Mouse (Mus musculus) forebrain, embryonic 10.5 days (tissue): ENCODE data around the gene Cpsf4. TPM values are rescaled to one million over a fixed set of nuclear protein-coding genes. Genes with fewer than 3 reads are reported as not detected.

Experiments
- DNase-seq: peaks from one replicate; pipeline ENCODE4 v3.0.0-alpha.2; 2017; ENCODE audit warnings: low spot score; ENCODE audit errors: extremely low spot score
- H3K27ac ChIP-seq: fragments of 300-500 bp; sonication (generic); 2 replicates; pipeline ENCODE4 v1.5.1; 2016; ENCODE audit warnings: mild to moderate bottlenecking
- H3K27me3 ChIP-seq: fragments of 300-500 bp; sonication (generic); 2 replicates; pipeline ENCODE4 v1.6.1; 2016; ENCODE audit warnings: mild to moderate bottlenecking; ENCODE audit not compliant: poor library complexity, severe bottlenecking
- H3K36me3 ChIP-seq: fragments of 300-500 bp; sonication (generic); replicated peaks from 2 replicates; pipeline ENCODE4 v1.6.1; 2016; ENCODE audit warnings: mild to moderate bottlenecking, moderate library complexity
- H3K4me1 ChIP-seq: fragments of 300-500 bp; sonication (generic); 2 replicates; pipeline ENCODE4 v1.6.1; 2016
- H3K4me3 ChIP-seq: fragments of 300-500 bp; sonication (generic); 2 replicates; pipeline ENCODE4 v1.5.1; 2016; ENCODE audit warnings: mild to moderate bottlenecking, moderate library complexity
- H3K9me3 ChIP-seq: fragments of 300-500 bp; sonication (generic); 2 replicates; pipeline ENCODE4 v1.6.1; 2016; ENCODE audit warnings: mild to moderate bottlenecking, moderate library complexity
- WGBS: fragments of 180-500 bp; shearing (Covaris S2); methylation state at CpG from one replicate; pipeline ENCODE4 v1.1.7; 2016; 5-methylcytosine and 5-hydroxymethylcytosine counted together
- polyA plus RNA-seq: library from polyadenylated mRNA; unstranded; fragments of >200 nt; fragmentation: Nextera tagmentation; extraction: Ambion mirVana; gene quantifications from 2 replicates; pipeline ENCODE4 v1.2.1, GENCODE M21; 2016

The Cpsf4 gene
- polyA plus RNA-seq, 1 experiment from 2014 or later = 92.5 TPM

- peak; percentile 94 for DNase-seq
- Histone ChIP-seq H3K27ac (peak within 1 kb of the TSS; percentile 99), H3K4me1 (peaks cover 29% of the 10 kb centered on the region), H3K36me3 (peaks cover 64% of the 10 kb centered on the region), H3K9me3 (no peaks in the 10 kb centered on the region), H3K4me3 (peak within 1 kb of the TSS; percentile 97), H3K27me3 (no peaks in the 10 kb centered on the region)
- under 1% methylated on average over 84 of the region's 84 CpGs for WGBS
Measured at GRCm38 (mm10) chr5:145139571-145140519, 27.2 kb upstream of the Cpsf4 start, which contains the start of the genes Pdap1 and Bud31. Gene Pdap1, minus strand, starts transcription at chr5:145140238. Gene Bud31, plus strand, starts transcription at chr5:145140362.

GRCm38 (mm10) chr5:145140611-145141010 lies 26.4 kb upstream of the Cpsf4 start:
- WGBS = under 1% methylated on average over 18 of the region's 18 CpGs
- peaks cover 64% of the 10 kb centered on the region for H3K36me3 ChIP-seq
- no peak for DNase-seq

GRCm38 (mm10) chr5:145147748-145148147 lies 19.3 kb upstream of the Cpsf4 start:
- 95% methylated on average over 5 of the region's 5 CpGs for WGBS
- H3K27me3 ChIP-seq = no peaks in the 10 kb centered on the region
- no peak for DNase-seq
- H3K27ac ChIP-seq = no peak overlapping the region
- no peaks in the 10 kb centered on the region for H3K4me1 ChIP-seq
- H3K4me3 ChIP-seq = no peak overlapping the region
- H3K36me3 ChIP-seq = peaks cover 100% of the 10 kb centered on the region
- no peaks in the 10 kb centered on the region for H3K9me3 ChIP-seq

More at GRCm38 (mm10) chr5:145140611-145141010, 26.4 kb upstream of the Cpsf4 start:
- Histone ChIP-seq H3K4me3 (peak overlapping the region; percentile 97), H3K27ac (peak overlapping the region; percentile 99), H3K9me3 (no peaks in the 10 kb centered on the region), H3K27me3 (no peaks in the 10 kb centered on the region), H3K4me1 (peaks cover 29% of the 10 kb centered on the region)

GRCm38 (mm10) chr5:145149294-145149693 lies 17.7 kb upstream of the Cpsf4 start:
- Histone ChIP-seq H3K4me3 (no peak overlapping the region), H3K4me1 (no peaks in the 10 kb centered on the region), H3K27ac (no peak overlapping the region), H3K36me3 (peaks cover 100% of the 10 kb centered on the region), H3K9me3 (no peaks in the 10 kb centered on the region), H3K27me3 (no peaks in the 10 kb centered on the region)
- no peak for DNase-seq
- 94% methylated on average over 6 of the region's 6 CpGs for WGBS

- Histone ChIP-seq H3K27ac (no peak overlapping the region), H3K27me3 (no peaks in the 10 kb centered on the region), H3K36me3 (peaks cover 97% of the 10 kb centered on the region), H3K9me3 (no peaks in the 10 kb centered on the region), H3K4me3 (no peak overlapping the region), H3K4me1 (no peaks in the 10 kb centered on the region)
- DNase-seq = no peak
- WGBS = 92% methylated on average over 5 of the region's 5 CpGs
Measured at GRCm38 (mm10) chr5:145152690-145153089, 14.3 kb upstream of the Cpsf4 start.

- H3K4me1 ChIP-seq = peaks cover 9% of the 10 kb centered on the region
- no peaks in the 10 kb centered on the region for H3K27me3 ChIP-seq
- H3K9me3 ChIP-seq = no peaks in the 10 kb centered on the region
- H3K27ac ChIP-seq = no peak overlapping the region
- H3K36me3 ChIP-seq = peaks cover 84% of the 10 kb centered on the region
- 95% methylated on average over 14 of the region's 14 CpGs for WGBS
- H3K4me3 ChIP-seq = no peak overlapping the region
- no peak for DNase-seq
Measured at GRCm38 (mm10) chr5:145161361-145161760, 5.7 kb upstream of the Cpsf4 start.

GRCm38 (mm10) chr5:145164710-145165109 lies 2.3 kb upstream of the Cpsf4 start:
- Histone ChIP-seq H3K27ac (no peak overlapping the region), H3K9me3 (no peaks in the 10 kb centered on the region), H3K4me3 (no peak overlapping the region; the same call in 1 of the 2 replicates), H3K27me3 (no peaks in the 10 kb centered on the region), H3K36me3 (peaks cover 56% of the 10 kb centered on the region), H3K4me1 (peaks cover 25% of the 10 kb centered on the region)
- 76% methylated on average over 3 of the region's 3 CpGs for WGBS
- DNase-seq = no peak

- no peak for DNase-seq
- 91% methylated on average over 15 of the region's 15 CpGs for WGBS
- Histone ChIP-seq H3K4me3 (no peak overlapping the region; the same call in 1 of the 2 replicates), H3K9me3 (no peaks in the 10 kb centered on the region), H3K4me1 (peaks cover 25% of the 10 kb centered on the region), H3K36me3 (peaks cover 56% of the 10 kb centered on the region), H3K27me3 (no peaks in the 10 kb centered on the region), H3K27ac (no peak overlapping the region)
Measured at GRCm38 (mm10) chr5:145165184-145165583, 1.8 kb upstream of the Cpsf4 start.

GRCm38 (mm10) chr5:145167306-145167661 lies 271 bp downstream of the Cpsf4 start:
- 0% methylated on average over 28 of the region's 28 CpGs for WGBS

GRCm38 (mm10) chr5:145178461-145178980 lies 11.5 kb downstream of the Cpsf4 start:
- H3K4me3 ChIP-seq = no peak overlapping the region
- no peak for DNase-seq
- H3K27ac ChIP-seq = no peak overlapping the region
- H3K4me1 ChIP-seq = no peaks in the 10 kb centered on the region
- 88% methylated on average over 18 of the region's 18 CpGs for WGBS
- H3K27me3 ChIP-seq = no peaks in the 10 kb centered on the region
- H3K9me3 ChIP-seq = no peaks in the 10 kb centered on the region
- H3K36me3 ChIP-seq = peaks cover 100% of the 10 kb centered on the region

More at GRCm38 (mm10) chr5:145167306-145167661, 271 bp downstream of the Cpsf4 start:
- Histone ChIP-seq H3K9me3 (no peaks in the 10 kb centered on the region), H3K4me1 (peaks cover 25% of the 10 kb centered on the region), H3K4me3 (peak overlapping the region; percentile 89), H3K27ac (peak overlapping the region; percentile 93), H3K36me3 (peaks cover 56% of the 10 kb centered on the region), H3K27me3 (no peaks in the 10 kb centered on the region)
- no peak for DNase-seq

- no peak for DNase-seq
- Histone ChIP-seq H3K4me3 (no peak overlapping the region), H3K27me3 (no peaks in the 10 kb centered on the region), H3K4me1 (peaks cover 6% of the 10 kb centered on the region), H3K9me3 (no peaks in the 10 kb centered on the region), H3K27ac (no peak overlapping the region), H3K36me3 (peaks cover 90% of the 10 kb centered on the region)
- WGBS = 89% methylated on average over 2 of the region's 2 CpGs
Measured at GRCm38 (mm10) chr5:145185244-145185643, 18.2 kb downstream of the Cpsf4 start.

GRCm38 (mm10) chr5:145189416-145189815 lies 22.4 kb downstream of the Cpsf4 start:
- WGBS = 93% methylated on average over 6 of the region's 6 CpGs
- Histone ChIP-seq H3K27ac (no peak overlapping the region), H3K4me3 (no peak overlapping the region), H3K27me3 (no peaks in the 10 kb centered on the region), H3K4me1 (peaks cover 19% of the 10 kb centered on the region), H3K36me3 (peaks cover 54% of the 10 kb centered on the region), H3K9me3 (no peaks in the 10 kb centered on the region)
- DNase-seq = no peak

- Histone ChIP-seq H3K36me3 (peaks cover 54% of the 10 kb centered on the region), H3K27me3 (no peaks in the 10 kb centered on the region), H3K4me1 (peaks cover 19% of the 10 kb centered on the region), H3K9me3 (no peaks in the 10 kb centered on the region), H3K4me3 (peak overlapping the region; percentile 89), H3K27ac (peak overlapping the region; percentile 96)
- whole genome bisulfite sequencing = 60% methylated on average over 5 of the region's 5 CpGs
- DNase-seq = no peak
Measured at GRCm38 (mm10) chr5:145190373-145190772, 23.4 kb downstream of the Cpsf4 start.
